Mouse (Mus musculus) R1 (cell line): ENCODE measurements at regions not wholly inside any gene's neighbourhood (a gene's known extent, or its start where the extent isn't known, plus 50 kb on each side); places are given as distances from the start of the nearest gene placed in this dataset.
A peak's percentile ranks its signal among the peaks of the same experiment; 100 is the strongest.

ENCODE experiments used
- DNase-seq: peaks from one replicate; pipeline ENCODE4 v3.0.0-alpha.2; 2018; ENCODE audit warnings: low read depth, low spot score

DNA sequence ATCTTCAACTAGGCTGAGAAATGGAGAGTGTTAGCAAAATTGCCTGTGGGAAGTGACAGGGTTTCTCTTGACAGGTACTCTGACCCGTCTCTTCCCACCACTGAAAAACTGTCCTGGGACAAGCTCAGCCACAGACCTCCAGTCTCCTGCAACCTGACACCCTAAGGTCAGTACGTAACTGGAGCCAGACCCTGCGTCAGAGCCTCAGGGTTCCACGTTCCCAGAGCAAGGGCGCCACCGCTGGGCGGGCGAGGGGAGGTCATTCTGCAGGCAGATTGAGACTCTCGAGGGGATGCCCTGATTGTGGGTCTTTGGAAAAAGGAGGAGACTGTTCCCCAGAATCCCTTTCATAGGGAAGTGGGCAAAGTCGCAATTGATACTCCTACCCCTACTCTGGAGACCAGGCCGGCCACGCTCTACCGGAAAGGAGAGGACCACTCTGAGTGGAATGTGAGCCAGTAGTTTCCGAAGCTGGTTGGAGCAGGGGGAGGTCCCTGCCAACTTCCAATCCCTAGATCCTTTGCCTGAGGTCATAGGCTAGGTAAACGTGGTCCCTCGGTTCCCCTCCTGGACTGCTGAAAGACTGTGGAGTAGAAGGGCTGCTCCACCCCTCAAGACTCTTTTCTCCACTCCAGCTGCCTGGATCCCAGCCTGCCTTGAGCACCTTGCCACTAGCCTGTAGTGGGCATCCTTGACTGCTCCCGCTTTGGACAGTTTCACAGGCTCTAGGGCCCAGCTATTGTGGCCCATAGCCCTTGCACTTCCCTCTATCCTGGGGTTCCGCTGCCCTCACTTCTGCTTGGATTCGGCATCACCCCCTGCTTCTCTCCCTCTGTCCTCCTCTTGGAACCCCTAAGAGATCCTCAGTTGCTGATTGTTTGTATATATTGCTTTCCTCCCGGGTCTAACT is 61.0 kb upstream of the Lpcat1 start:
- peak; percentile 78 for DNase-seq

DNA sequence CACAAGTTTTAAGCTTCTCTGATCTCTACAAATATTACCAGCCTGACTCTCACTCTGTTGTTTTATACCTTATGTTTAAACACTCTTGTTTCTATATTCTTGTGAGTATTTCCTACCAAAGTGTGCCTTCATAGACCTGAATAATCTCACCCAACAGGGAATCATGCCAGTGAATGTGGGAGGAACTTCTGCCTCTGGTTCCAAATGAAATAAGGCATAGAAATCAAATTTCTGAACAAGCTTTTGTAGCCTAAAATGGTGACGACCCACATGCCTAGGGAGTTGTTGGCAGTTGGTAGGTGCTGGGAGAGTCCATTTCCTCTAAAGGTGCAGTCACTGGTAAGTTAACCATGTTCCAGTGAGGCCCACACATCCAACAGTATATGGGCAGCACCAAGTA is 66.1 kb upstream of the Lpcat1 start:
- DNase-seq: no peak

DNA sequence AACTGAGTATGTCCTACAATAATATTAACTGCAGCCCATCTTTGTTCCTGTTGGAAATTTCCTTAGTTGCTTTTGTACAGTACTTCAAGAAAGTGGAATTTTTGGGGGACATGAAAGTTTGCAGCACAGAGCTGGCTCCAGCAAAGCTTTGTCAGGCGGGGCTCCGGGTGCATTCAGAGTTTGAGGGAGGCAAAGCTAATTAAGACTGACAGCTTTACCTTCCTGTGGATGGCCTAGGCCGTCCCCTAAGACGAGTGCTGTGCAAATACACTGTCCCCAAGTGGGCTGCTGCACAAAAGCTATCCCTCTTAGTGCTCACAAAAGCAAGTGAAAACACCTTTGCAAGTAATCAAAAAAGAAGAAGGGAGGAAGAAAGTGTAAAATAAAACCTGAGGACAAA is 68.7 kb upstream of the Ndufs6 start:
- DNase-seq: no peak

DNA sequence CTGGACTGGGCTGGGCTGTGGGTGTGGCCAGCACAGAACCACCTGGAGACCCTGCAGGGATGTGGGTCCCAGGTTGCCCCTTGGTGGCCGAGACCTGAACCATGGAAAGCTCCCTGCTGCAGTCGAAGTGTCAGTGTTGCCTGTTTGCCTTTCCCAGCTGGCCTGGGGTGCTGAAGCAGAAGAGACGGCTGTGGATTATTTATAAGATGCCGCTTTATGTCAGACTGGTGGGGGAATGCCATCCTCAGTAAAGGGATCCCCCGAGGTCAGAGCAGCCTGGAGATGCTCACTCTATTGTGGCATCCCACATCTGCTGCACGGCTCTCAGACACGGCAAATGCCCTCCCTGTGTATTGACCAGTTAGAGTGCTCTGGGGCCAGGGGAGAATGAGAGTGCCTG is 67.5 kb upstream of the Ndufs6 start:
- no peak for DNase-seq

DNA sequence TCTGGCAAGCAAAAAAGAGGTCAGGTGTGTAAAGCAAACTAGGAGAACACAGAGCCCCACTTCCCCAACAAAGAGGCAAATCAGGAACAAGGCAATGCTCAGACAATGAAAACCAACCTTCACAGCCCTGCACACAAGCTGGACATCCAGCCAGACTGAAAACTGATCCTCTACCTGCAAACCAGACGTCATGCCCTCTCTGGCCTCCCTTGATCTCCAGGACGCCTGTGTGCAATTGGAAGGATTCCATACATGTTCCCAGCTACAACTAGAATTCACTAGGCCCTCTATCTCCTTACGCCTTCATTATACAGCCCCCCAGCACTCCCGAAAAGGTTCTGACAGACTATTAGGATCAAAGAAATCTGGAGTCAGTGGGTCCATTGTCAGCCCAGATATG is 60.7 kb upstream of the Ndufs6 start:
- no peak for DNase-seq

DNA sequence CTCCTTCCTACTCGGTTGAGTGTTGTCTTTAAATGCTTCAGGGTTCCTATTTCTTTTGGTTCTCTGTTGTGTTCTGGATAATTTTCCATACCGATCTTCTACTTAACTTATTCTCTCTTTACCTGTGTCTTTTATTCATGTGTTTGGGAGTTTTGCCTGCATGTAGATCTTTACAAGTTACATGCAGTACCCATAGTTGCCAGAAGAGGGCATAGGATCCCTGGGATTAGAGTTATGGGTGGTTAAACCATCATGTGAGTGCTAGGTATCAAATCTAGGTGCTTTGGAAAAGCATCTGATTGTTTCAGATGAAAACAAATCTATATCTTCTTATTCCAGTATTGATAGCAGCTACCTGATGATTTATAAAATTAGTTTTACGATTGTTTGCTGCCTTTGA is 55.2 kb upstream of the Ndufs6 start:
- peak; percentile 64 for DNase-seq
